Comparison of ENCODE assay signal across 15 mouse cellular contexts in the genomic region with DNA sequence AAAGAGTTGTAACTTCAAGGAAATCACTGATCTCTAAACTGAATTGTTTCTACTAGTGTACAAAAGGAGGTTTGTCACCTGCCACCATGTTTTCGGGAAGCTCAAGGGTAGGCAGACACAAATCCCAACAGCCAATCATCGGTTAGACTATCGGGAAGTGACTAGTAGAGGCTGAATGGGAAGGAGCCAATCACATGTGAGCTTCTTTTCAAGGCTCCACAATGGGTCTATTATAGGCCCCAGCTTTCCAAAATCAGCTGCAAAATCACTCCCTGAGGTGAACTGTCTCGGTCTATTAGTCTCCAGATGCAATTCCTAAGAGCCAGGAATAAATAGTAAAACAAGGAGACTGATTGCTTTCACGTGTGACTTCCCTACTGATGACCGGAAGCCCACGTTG.
DNase-seq lines count a peak whose midpoint lies in the region; ATAC-seq and TF ChIP-seq lines count a peak whose summit lies in the region.
"Had no signal": no experiment of that assay in that cellular context is flagged by ENCODE, and none has a peak within 500 bp of the region (broad histone marks: within the 10 kb centered on the region; RNA-seq: fewer than 3 reads in every experiment).

No protein-coding gene starts in this region.

- peak overlapping the region; percentile 72 for H3K27ac ChIP-seq in kidney, embryonic 15.5 days
- H3K27ac ChIP-seq in testis, adult 2 months (ENCODE audit: control insufficient read depth, insufficient read depth, low read depth, low read length): no peak overlapping the region
- peak overlapping the region; percentile 29 for H3K27ac ChIP-seq in forebrain, embryonic 15.5 days (replicated peaks)
- H3K27ac ChIP-seq: midbrain, embryonic 15.5 days had no signal

- 0 out of 2 replicates have a peak, but pooled peaks have one; percentile 29 for ATAC-seq in kidney, embryonic 15.5 days (replicated peaks; ENCODE audit: low FRiP score)
- ATAC-seq in forebrain, embryonic 15.5 days (replicated peaks): no peak
- ATAC-seq: CD4-positive, CD25-positive, alpha-beta regulatory T cell, adult 4 months; midbrain, embryonic 15.5 days had no signal

- no peak overlapping the region for H3K4me3 ChIP-seq in kidney, embryonic 15.5 days (replicated peaks)
- peak overlapping the region; percentile 46; the same call in 1 of the 2 replicates for H3K4me3 ChIP-seq in testis, adult 2 months (ENCODE audit: control insufficient read depth, low read depth, low read length)
- H3K4me3 ChIP-seq in forebrain, embryonic 15.5 days: no peak overlapping the region
- H3K4me3 ChIP-seq: midbrain, embryonic 15.5 days had no signal

- H3K36me3 ChIP-seq in kidney, embryonic 15.5 days: no peaks in the 10 kb centered on the region
- no peaks in the 10 kb centered on the region for H3K36me3 ChIP-seq in testis, adult 2 months (ENCODE audit: control insufficient read depth, insufficient read depth, low read length)
- no peaks in the 10 kb centered on the region for H3K36me3 ChIP-seq in forebrain, embryonic 15.5 days
- H3K36me3 ChIP-seq: midbrain, embryonic 15.5 days had no signal

- H3K4me1 ChIP-seq in kidney, embryonic 15.5 days: peaks cover 35% of the 10 kb centered on the region
- peaks cover 5% of the 10 kb centered on the region for H3K4me1 ChIP-seq in testis, adult 2 months (ENCODE audit: control insufficient read depth, insufficient read depth, low read length)
- H3K4me1 ChIP-seq in forebrain, embryonic 15.5 days: peaks cover 35% of the 10 kb centered on the region

- 74% methylated on average over 7 of the region's 7 CpGs for WGBS in kidney, embryonic 15.5 days
- WGBS in forebrain, embryonic 15.5 days: 54% methylated on average over 7 of the region's 7 CpGs

- H3K9ac ChIP-seq in kidney, embryonic 15.5 days: no peak overlapping the region
- H3K9ac ChIP-seq in forebrain, embryonic 15.5 days (replicated peaks): no peak overlapping the region
- H3K9ac ChIP-seq: midbrain, embryonic 15.5 days had no signal

- peak overlapping the region; percentile 42 for H3K4me2 ChIP-seq in kidney, embryonic 15.5 days
- peak overlapping the region; percentile 24 for H3K4me2 ChIP-seq in forebrain, embryonic 15.5 days (replicated peaks)
- H3K4me2 ChIP-seq: heart, embryonic 11.5 days; midbrain, embryonic 15.5 days had no signal

- no peaks in the 10 kb centered on the region for H3K27me3 ChIP-seq in kidney, embryonic 15.5 days
- H3K27me3 ChIP-seq in testis, adult 2 months (ENCODE audit: control insufficient read depth, insufficient read depth, low read length): no peaks in the 10 kb centered on the region
- H3K27me3 ChIP-seq in forebrain, embryonic 15.5 days: no peaks in the 10 kb centered on the region
- H3K27me3 ChIP-seq: midbrain, embryonic 15.5 days had no signal

- no peaks in the 10 kb centered on the region for H3K9me3 ChIP-seq in kidney, embryonic 15.5 days (replicated peaks)
- no peaks in the 10 kb centered on the region for H3K9me3 ChIP-seq in forebrain, embryonic 15.5 days
- H3K9me3 ChIP-seq: midbrain, embryonic 15.5 days had no signal

- TF ChIP-seq POLR2A in testis, adult 2 months (IDR thresholded peaks at IDR 0.05; ENCODE audit: control insufficient read depth, low read depth, low read length): no peak

- DNase-seq in kidney, adult 11 months: no peak
- no peak for DNase-seq in testis, postnatal 10 days (ENCODE audit: low spot score)
- DNase-seq in liver: no peak
- DNase-seq in left cerebral cortex, adult 11 months (ENCODE audit: low spot score): no peak
- DNase-seq: cerebellum, postnatal 36 days; gastrocnemius, postnatal 14 days; heart, postnatal 36 days; kidney, adult 18-20 months; lung, adult 2 months had no signal

- TF ChIP-seq CTCF in testis, adult 2 months (IDR thresholded peaks at IDR 0.05; ENCODE audit: control insufficient read depth, insufficient read depth, insufficient replicate concordance, low read depth, low read length): no peak
